Mouse (Mus musculus) kidney, embryonic 16.5 days (tissue): ENCODE measurements around the gene Spryd7. TPM values are rescaled to one million over a fixed set of nuclear protein-coding genes. Genes with fewer than 3 reads are reported as not detected.
"Not testable (repeated sequence)": the region's sequence is repeated elsewhere in the genome, so short reads cannot be mapped to it uniquely, and the experiment has no call there.

Experiments
- ATAC-seq: fragments of 200-750 bp; cut with Nextera tagmentation; 2 replicates; pipeline ENCODE4 v1.8.0; 2017; ENCODE audit warnings: moderate TSS enrichment; ENCODE audit not compliant: low FRiP score, low TSS enrichment
- H3K27ac ChIP-seq: fragments of 300-500 bp; sonication (generic); 2 replicates; pipeline ENCODE4 v1.5.1; 2014; ENCODE audit warnings: low read length
- H3K27me3 ChIP-seq: fragments of 300-500 bp; sonication (generic); 2 replicates; pipeline ENCODE4 v1.6.1; 2014; ENCODE audit warnings: low read length, control low read depth, mixed read lengths; ENCODE audit not compliant: insufficient read depth
- H3K36me3 ChIP-seq: fragments of 300-500 bp; sonication (generic); 2 replicates; pipeline ENCODE4 v1.6.1; 2014; ENCODE audit warnings: low read length, control low read depth, mixed read lengths; ENCODE audit not compliant: insufficient read depth
- H3K4me1 ChIP-seq: fragments of 300-500 bp; sonication (generic); 2 replicates; pipeline ENCODE4 v1.6.1; 2014; ENCODE audit warnings: low read length, control low read depth, mixed read lengths; ENCODE audit not compliant: insufficient read depth
- H3K4me2 ChIP-seq: fragments of 300-500 bp; sonication (generic); replicated peaks from 2 replicates; pipeline ENCODE4 v1.6.1; 2014; ENCODE audit warnings: low read depth, low read length
- H3K4me3 ChIP-seq: fragments of 300-500 bp; sonication (generic); 2 replicates; pipeline ENCODE4 v1.5.1; 2014; ENCODE audit warnings: mild to moderate bottlenecking, low read length
- H3K9ac ChIP-seq: fragments of 300-500 bp; sonication (generic); replicated peaks from 2 replicates; pipeline ENCODE4 v1.6.1; 2014; ENCODE audit warnings: low read length
- H3K9me3 ChIP-seq: fragments of 300-500 bp; sonication (generic); 2 replicates; pipeline ENCODE4 v1.6.1; 2016; ENCODE audit warnings: low read length, control low read depth
- WGBS: fragments of 180-500 bp; shearing (Covaris S2); extraction: QIAGEN DNeasy Blood & Tissue Kit; methylation state at CpG from one replicate; pipeline ENCODE4 v1.1.7; 2014; 5-methylcytosine and 5-hydroxymethylcytosine counted together
- polyA plus RNA-seq: library from polyadenylated mRNA; unstranded; fragments of >200 nt; fragmentation: Nextera tagmentation; extraction: Ambion mirVana; gene quantifications from 2 replicates; pipeline ENCODE4 v1.2.1, GENCODE M21; 2015

The Spryd7 gene
- 21.4 and 24.3 TPM in 2 replicates for polyA plus RNA-seq

GRCm38 (mm10) chr14:61556289-61557147 lies at the start of gene Spryd7:
Gene Spryd7, minus strand, starts transcription at chr14:61556886.
- H3K4me2 ChIP-seq: peak within 1 kb of the TSS; percentile 95
- no peaks in the 10 kb centered on the region for H3K4me1 ChIP-seq
- H3K27ac ChIP-seq: peak within 1 kb of the TSS; percentile 92
- no peaks in the 10 kb centered on the region for H3K27me3 ChIP-seq
- no peaks in the 10 kb centered on the region for H3K36me3 ChIP-seq
- WGBS: under 1% methylated on average over 71 of the region's 72 CpGs
- peak; percentile 99 for ATAC-seq
- peaks cover 4% of the 10 kb centered on the region; the same call in 1 of the 2 replicates for H3K9me3 ChIP-seq
- peak within 1 kb of the TSS; percentile 77 for H3K9ac ChIP-seq
- H3K4me3 ChIP-seq: peak within 1 kb of the TSS; percentile 75

DNA sequence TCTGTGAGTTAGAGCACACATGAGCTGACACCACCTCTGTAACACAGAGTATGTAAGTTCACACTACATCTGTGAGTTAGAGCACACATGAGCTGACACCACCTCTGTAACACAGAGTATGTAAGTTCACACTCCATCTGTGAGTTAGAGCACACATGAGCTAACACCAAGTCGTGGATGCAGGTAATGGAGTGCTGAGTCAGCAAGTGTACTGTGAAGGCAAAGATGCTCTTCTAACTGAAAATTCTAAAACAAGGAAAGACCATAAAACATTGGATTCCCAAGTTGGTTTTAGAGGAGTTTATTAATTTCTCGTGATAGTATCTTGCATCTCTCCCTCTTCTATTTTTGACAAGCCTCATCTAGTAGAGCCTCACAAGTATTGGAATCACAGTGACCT lies 49.4 kb upstream of the Spryd7 start:
- 80% methylated on average over 2 of the region's 2 CpGs for whole genome bisulfite sequencing
- not testable (repeated sequence) for H3K27me3 ChIP-seq, H3K4me3 ChIP-seq, H3K9me3 ChIP-seq, H3K27ac ChIP-seq, ATAC-seq, H3K4me2 ChIP-seq, H3K36me3 ChIP-seq, H3K4me1 ChIP-seq, H3K9ac ChIP-seq

GRCm38 (mm10) chr14:61604081-61604480 lies 47.4 kb upstream of the Spryd7 start:
- no peak for ATAC-seq
- WGBS: 92% methylated on average over 3 of the region's 3 CpGs

GRCm38 (mm10) chr14:61603069-61603755 lies 46.5 kb upstream of the Spryd7 start:
- Histone ChIP-seq H3K27ac (no peak overlapping the region), H3K36me3 (peaks cover 6% of the 10 kb centered on the region; the same call in 1 of the 2 replicates), H3K27me3 (no peaks in the 10 kb centered on the region), H3K4me1 (peaks cover 5% of the 10 kb centered on the region), H3K4me3 (no peak overlapping the region), H3K9ac (no peak overlapping the region), H3K9me3 (no peaks in the 10 kb centered on the region), H3K4me2 (no peak overlapping the region)
- no peak for ATAC-seq
- WGBS: 81% methylated on average over 8 of the region's 8 CpGs

More at GRCm38 (mm10) chr14:61604081-61604480, 47.4 kb upstream of the Spryd7 start:
- peaks cover 5% of the 10 kb centered on the region for H3K4me1 ChIP-seq
- no peaks in the 10 kb centered on the region for H3K27me3 ChIP-seq
- H3K9me3 ChIP-seq: no peaks in the 10 kb centered on the region
- H3K4me2 ChIP-seq: no peak overlapping the region
- no peak overlapping the region for H3K27ac ChIP-seq
- no peak overlapping the region for H3K4me3 ChIP-seq
- no peak overlapping the region for H3K9ac ChIP-seq
- peaks cover 6% of the 10 kb centered on the region; the same call in 1 of the 2 replicates for H3K36me3 ChIP-seq

GRCm38 (mm10) chr14:61601348-61601747 lies 44.7 kb upstream of the Spryd7 start:
- Histone ChIP-seq H3K36me3 (peaks cover 6% of the 10 kb centered on the region; the same call in 1 of the 2 replicates), H3K4me1 (peaks cover 5% of the 10 kb centered on the region), H3K4me2 (no peak overlapping the region), H3K27me3 (no peaks in the 10 kb centered on the region), H3K27ac (no peak overlapping the region), H3K4me3 (no peak overlapping the region), H3K9me3 (no peaks in the 10 kb centered on the region), H3K9ac (no peak overlapping the region)
- no peak for ATAC-seq
- 76% methylated on average over 9 of the region's 9 CpGs for WGBS

DNA sequence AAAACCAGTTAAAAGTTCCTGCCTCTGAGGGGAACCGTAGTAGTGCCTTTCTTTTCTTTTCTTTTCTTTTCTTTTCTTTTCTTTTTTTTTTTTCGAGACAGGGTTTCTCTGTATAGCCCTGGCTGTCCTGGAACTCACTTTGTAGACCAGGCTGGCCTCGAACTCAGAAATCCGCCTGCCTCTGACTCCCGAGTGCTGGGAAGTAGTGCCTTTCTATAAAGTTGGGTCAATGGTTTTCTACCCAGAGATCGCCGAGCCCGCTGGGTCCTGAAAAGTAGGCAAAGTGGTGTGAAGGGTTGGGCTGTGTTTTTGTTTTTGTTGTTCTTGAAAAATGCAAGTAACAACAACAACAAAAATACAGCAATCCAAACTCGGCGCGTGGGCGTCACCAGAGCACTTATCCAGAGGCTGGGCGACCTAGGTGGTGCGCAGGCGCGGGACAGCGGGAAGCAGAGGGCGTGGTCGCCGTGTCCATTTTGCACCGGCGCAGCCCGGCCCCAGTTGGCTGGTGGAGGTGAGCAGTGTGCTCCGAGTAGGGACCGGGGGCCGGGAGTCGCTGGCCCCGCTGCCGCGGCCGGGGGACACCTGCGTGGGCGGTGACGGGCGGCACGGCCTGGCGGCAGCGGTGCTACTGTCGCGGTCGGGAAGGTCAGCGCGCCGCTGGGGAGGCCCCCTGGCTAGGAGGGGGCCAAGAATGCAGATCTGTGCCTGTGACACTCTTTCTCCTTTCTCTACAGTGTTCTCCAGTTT lies 42.5 kb upstream of the Spryd7 start:
- Histone ChIP-seq H3K27me3 (no peaks in the 10 kb centered on the region), H3K4me3 (peak overlapping the region; percentile 82), H3K9ac (peak overlapping the region; percentile 91), H3K9me3 (no peaks in the 10 kb centered on the region), H3K27ac (peak overlapping the region; percentile 67), H3K4me1 (peaks cover 5% of the 10 kb centered on the region), H3K4me2 (peak overlapping the region; percentile 55), H3K36me3 (no peaks in the 10 kb centered on the region)
- WGBS: 5% methylated on average over 44 of the region's 44 CpGs
- ATAC-seq: peak; percentile 97

- peak within 1 kb of the TSS; percentile 91 for H3K9ac ChIP-seq
- 50% methylated on average over 5 of the region's 5 CpGs for WGBS
- no peaks in the 10 kb centered on the region for H3K36me3 ChIP-seq
- no peaks in the 10 kb centered on the region for H3K9me3 ChIP-seq
- peak within 1 kb of the TSS; percentile 82 for H3K4me3 ChIP-seq
- peak within 1 kb of the TSS; percentile 55 for H3K4me2 ChIP-seq
- peaks cover 5% of the 10 kb centered on the region for H3K4me1 ChIP-seq
- H3K27ac ChIP-seq: no peak within 1 kb of the TSS
- no peaks in the 10 kb centered on the region for H3K27me3 ChIP-seq
- no peak for ATAC-seq
Observed at GRCm38 (mm10) chr14:61597968-61598367, 41.3 kb upstream of the Spryd7 start, which contains the start of gene Trim13. Gene Trim13, plus strand, starts transcription at chr14:61598247.

- Histone ChIP-seq H3K9me3 (no peaks in the 10 kb centered on the region), H3K4me1 (peaks cover 5% of the 10 kb centered on the region), H3K9ac (no peak overlapping the region), H3K27ac (no peak overlapping the region), H3K27me3 (no peaks in the 10 kb centered on the region), H3K36me3 (no peaks in the 10 kb centered on the region), H3K4me3 (no peak overlapping the region), H3K4me2 (no peak overlapping the region)
- no peak for ATAC-seq
- WGBS: 92% methylated on average over 9 of the region's 9 CpGs
Observed at GRCm38 (mm10) chr14:61596719-61597426, 40.2 kb upstream of the Spryd7 start.
